Mouse (Mus musculus): ENCODE measurements around the gene Cdh4.

Gene Cdh4

DNA sequence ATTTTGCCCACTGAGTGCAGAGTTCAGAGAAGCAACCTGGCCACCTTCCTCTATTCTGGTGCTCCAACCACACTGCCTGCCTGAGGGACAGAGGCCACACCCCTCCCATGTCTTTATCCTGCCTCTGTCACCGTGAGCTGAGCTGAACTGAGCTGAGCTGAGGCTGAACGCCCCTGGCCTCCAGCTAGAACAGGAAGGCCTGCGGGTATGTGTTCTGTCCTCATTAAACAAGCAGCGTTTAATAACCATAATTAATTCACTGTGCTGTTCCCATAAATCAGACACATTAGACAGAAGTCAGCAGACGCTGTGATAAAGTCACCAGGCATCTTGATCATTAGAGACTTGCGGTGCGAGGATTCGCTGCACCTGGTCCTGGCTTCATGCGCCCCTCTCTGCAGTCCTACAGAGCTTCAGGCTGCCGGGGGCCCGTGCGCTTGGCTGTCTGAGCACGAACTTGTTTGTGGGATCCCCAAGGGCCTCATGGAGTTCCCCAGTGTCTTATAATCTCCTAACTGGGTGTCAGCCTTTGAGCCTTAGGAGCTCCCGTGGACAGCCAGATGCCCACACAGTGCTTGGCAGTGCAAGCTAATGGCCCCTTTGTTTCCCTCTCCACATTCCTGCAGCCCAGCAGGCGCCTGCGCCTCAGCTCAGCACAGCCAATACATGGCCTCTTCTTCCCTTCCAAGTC, 291.1 kb downstream of the Cdh4 start:
- no peak for DNase-seq (ENCODE audit: low read depth)

DNA sequence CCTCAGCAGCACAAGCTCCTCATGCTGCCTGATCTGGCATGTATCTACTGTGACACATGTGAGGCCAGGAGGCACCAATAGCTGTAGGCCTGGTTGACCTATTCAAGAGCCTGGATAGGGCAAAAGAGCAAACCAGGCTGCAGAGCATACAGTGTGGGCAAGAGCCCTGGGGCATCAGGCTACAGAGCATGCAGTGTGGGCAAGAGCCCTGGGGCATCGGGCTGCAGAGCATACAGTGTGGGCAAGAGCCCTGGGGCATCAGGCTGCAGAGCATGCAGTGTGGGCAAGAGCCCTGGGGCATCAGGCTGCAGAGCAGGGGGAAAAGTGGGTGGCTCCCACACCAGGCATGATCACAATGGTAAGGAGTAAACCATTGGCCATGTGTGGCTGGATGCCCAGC, 300.2 kb downstream of the Cdh4 start:
- DNase-seq (ENCODE audit: low read depth): no peak

GRCm38 (mm10) chr2:179742828-179743227, 300.6 kb downstream of the Cdh4 start:
- no peak for DNase-seq (ENCODE audit: low read depth)

- no peak for DNase-seq (ENCODE audit: low read depth)
Observed at GRCm38 (mm10) chr2:179746491-179746890, 304.3 kb downstream of the Cdh4 start.

DNA sequence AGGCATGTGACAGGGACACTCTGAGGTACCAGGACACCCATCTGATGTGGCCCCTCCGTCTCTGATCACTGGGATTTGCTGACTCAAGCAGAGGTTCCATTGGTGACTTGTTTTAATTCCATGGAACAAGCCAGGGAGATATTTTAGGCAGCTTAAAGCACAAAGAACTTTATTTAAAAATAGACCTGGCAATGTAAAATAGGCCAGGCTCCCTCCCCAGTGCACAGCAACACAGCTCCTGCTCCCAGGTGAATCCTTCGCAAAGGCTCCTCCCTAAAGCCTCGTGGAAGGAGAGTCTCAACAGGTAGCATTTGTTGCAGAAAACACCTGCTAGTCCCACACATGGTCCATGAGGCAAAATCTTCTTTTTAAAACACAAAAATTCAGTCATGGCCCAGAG, 307.2 kb downstream of the Cdh4 start:
- no peak for DNase-seq (ENCODE audit: low read depth)

DNA sequence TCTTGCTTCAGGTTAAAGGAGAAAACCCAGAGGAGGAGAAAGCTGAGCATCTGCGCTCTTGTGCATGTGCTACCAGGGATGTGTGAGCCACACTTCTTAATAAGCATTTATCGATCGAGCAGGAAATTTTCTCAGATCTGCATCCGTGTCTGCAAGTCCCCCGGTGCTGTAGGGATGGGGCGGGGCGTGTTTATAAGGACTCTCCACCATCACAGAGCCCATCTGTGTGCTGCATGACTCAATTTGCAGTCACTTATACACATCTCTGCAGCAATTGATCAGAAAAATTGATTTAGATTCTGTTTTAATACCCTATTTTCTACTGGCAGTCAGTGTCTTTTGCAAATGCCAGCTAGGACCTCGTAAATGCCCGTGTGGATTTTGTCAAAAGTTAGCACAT, 311.6 kb downstream of the Cdh4 start:
- no peak for DNase-seq (ENCODE audit: low read depth)

- DNase-seq (ENCODE audit: low read depth): no peak
Observed at GRCm38 (mm10) chr2:179754776-179755175, 312.5 kb downstream of the Cdh4 start.

GRCm38 (mm10) chr2:179761718-179762441, 319.6 kb downstream of the Cdh4 start:
- no peak for DNase-seq (ENCODE audit: low read depth)

GRCm38 (mm10) chr2:179762521-179763305, 320.5 kb downstream of the Cdh4 start:
- no peak for DNase-seq (ENCODE audit: low read depth)

GRCm38 (mm10) chr2:179764460-179764859, 322.2 kb downstream of the Cdh4 start:
- DNase-seq (ENCODE audit: low read depth): no peak

- DNase-seq (ENCODE audit: low read depth): no peak
Observed at GRCm38 (mm10) chr2:179766664-179767526, 324.7 kb downstream of the Cdh4 start.

- no peak for DNase-seq (ENCODE audit: low read depth)
Observed at GRCm38 (mm10) chr2:179767527-179767849, 325.3 kb downstream of the Cdh4 start.

GRCm38 (mm10) chr2:179769137-179769536, 326.9 kb downstream of the Cdh4 start:
- DNase-seq (ENCODE audit: low read depth): no peak

DNA sequence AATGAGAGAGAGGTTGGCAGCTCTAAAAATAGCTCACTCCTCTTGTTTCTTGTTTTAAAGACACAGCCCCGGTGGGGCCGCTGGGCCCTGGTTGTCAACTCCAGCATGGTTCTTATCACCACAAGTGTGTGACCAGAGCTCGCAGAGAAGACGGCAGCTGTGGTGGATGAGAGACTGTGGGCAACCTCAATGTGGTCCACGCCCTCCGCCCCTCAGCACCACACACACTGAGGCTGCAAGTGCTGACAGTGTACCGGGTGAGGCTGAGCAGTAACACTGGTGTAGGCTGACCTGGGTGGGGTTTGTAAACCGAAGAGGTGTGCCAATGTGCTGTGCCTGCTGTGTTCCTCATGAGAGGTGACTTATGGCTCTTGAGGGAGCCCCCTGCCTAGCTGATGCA, 327.7 kb downstream of the Cdh4 start:
- DNase-seq (ENCODE audit: low read depth): no peak

- DNase-seq (ENCODE audit: low read depth): no peak
Observed at GRCm38 (mm10) chr2:179774440-179775110, 332.3 kb downstream of the Cdh4 start.

DNA sequence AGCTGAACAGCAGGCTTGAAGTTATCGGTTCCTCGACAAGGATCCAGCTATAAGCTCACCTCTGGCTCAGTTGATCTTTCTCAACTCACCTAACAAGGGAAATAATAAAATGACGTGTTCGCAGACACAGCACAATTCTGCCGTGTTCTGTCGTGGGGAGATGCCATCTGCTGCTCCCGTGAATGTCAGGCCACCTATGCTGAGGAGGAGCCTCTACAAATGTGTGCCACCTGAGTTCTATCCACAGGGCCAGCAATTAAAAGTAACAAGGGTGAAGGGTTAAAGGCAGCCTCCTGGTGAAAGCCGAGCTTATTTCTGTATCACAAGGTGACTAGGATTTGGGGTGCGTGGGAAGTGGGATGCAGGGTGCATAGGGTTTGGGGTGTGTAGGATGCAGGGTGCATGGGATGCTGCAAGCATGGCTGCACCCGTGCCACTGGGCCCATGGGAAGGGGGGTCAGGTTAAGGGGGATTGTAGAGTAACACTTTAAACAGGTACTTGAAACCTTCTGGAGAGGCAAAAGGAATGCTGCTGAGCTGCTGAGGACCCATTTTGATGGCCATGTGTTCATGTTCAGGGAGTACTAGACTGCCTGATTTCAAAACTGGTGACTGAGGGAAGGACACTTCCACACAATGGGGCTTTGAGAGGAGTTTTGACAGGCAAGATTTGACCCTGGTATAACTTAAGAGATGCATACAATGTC, 333.9 kb downstream of the Cdh4 start:
- no peak for DNase-seq (ENCODE audit: low read depth)

GRCm38 (mm10) chr2:179779266-179779665, 337.0 kb downstream of the Cdh4 start:
- DNase-seq (ENCODE audit: low read depth): no peak

DNA sequence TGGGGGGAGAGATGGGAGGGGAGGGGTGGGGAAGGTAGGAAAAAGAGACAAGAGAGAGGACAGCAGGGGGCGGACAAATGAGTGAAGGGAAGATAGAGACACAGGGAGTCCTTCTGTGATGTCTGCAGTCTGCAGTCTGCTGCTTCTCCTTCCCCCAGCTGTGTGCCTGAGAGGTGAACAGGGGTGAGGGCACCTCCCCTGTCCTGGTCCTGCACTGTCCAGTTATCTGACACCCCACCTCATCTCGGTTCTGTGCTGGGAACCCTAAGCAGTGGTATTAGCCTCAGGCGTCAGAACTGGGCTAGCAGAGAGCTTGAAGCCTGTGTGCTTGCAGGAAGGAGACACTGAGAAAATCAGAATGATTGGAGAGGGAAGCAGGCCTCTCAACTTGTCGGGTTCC, 338.7 kb downstream of the Cdh4 start:
- no peak for DNase-seq (ENCODE audit: low read depth)

DNA sequence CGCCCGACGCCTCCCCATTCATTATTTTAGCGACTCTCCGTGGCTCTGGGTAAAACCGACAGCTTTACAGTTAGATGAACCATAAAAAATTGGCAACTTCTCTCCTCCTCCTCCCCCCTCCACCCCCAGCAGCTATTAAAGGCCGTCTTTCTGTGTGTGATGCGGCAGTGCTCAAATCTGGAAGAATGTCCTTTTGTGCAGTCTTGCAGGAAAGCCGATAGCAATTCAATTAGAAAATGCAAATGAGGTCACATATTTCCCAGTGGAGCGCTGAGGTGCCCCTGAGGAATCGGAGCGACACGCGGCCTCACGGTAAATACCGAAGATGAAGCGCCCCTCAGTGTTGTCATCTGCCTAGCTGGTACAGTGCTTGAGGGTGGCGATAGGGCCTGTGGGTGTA, 345.0 kb downstream of the Cdh4 start:
- DNase-seq (ENCODE audit: low read depth): no peak

DNA sequence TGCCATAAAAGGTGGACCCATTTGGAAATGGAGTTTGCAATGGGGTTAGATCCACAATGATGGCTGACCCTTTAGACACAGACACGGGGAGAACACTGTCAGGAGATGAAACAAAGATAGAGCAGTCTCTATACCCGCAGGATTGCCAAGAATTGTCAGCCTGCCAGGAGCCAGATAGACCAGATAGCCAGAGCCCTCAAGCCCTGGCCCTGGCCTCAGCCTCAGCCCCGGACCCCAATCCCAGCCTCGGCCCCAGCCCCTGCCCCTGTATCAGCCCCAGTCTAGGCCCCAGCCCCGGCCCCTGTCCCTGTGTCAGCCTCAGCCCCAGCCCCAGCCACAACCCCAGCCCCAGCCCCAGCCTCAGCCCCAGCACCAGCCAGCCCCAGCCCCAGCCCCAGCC, 345.6 kb downstream of the Cdh4 start:
- no peak for DNase-seq (ENCODE audit: low read depth)

DNA sequence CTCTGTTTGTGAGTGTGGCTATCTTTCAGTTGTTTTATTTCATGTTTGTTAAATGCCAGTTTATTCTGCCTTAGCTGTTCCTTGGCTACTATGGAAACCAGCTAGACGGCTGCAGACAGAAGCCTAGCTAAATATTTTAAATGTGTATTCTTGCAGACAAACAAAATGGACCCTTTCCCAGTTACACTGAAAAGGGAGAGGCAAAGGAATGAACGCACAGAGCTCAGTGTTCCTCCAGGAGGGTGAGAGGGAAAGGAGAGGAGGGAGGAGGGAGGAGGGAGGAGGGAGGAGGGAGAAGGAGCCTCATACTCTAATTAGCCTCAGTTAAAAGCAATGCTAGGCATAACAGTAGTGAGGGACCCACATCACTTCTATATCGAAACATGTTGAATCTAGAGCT, 348.5 kb downstream of the Cdh4 start:
- no peak for DNase-seq (ENCODE audit: low read depth)

Data from c-Kit-positive CD71-negative TER-119-negative erythroid progenitor cells, embryonic 14.5 days (primary cell).